Mouse (Mus musculus) T-cell, adult 66 days (primary cell): ENCODE measurements around the gene Asb10. TPM values are rescaled to one million over a fixed set of nuclear protein-coding genes. Genes with fewer than 3 reads are reported as not detected.

Experiments used
- total RNA-seq, 2 experiments: library from RNA; stranded (reverse); gene quantifications; 3 replicates in 1 of 2; 4 replicates in 1 of 2; pipeline ENCODE4 v1.2.4; 2023

The Asb10 gene
- total RNA-seq: not detected

GRCm38 (mm10) chr5:24540387-24541143 is at the start of gene Asb10:
Gene Asb10 (minus strand): TSS chr5:24540978.

GRCm38 (mm10) chr5:24586547-24587199 is 45.9 kb upstream of the Asb10 start, which contains the start of gene Chpf2:
Gene Chpf2 (plus strand): TSS chr5:24586741.

GRCm38 (mm10) chr5:24577183-24577929 is 36.6 kb upstream of the Asb10 start, which contains the start of gene Abcf2:
Gene Abcf2 (minus strand): TSS chr5:24577467.

GRCm38 (mm10) chr5:24556709-24557108 is 15.9 kb upstream of the Asb10 start, which contains the start of gene 4931409K22Rik:
Gene 4931409K22Rik (minus strand): TSS chr5:24556809.

GRCm38 (mm10) chr5:24526889-24527230 is 13.9 kb downstream of the Asb10 start, which contains the start of gene Gbx1:
Gene Gbx1 (minus strand): TSS chr5:24527202.

Other genes starting within 250 kb of the Asb10 start
- 1 to 10 TPM; 5.3 to 6.7 TPM for gene Kcnh2, start 189.4 kb downstream of the Asb10 start, total RNA-seq
- not detected for gene Nos3, start 176.2 kb downstream of the Asb10 start, total RNA-seq
- under 1 TPM; 0.18 to 0.50 TPM for gene Atg9b, start 148.8 kb downstream of the Asb10 start, total RNA-seq
- 10 to 100 TPM; 20.7 to 25.5 TPM for gene Abcb8, start 147.3 kb downstream of the Asb10 start, total RNA-seq
- gene Asic3, start 127.6 kb downstream of the Asb10 start, total RNA-seq: under 1 TPM in 1 of 2 experiments, not detected in 1; 0.62 TPM
- 10 to 100 TPM; 29.6 to 43.1 TPM for gene Cdk5, start 117.4 kb downstream of the Asb10 start, total RNA-seq
- 10 to 100 TPM; 53.8 to 84.9 TPM for gene Slc4a2, start 117.1 kb downstream of the Asb10 start, total RNA-seq
- gene Fastk, start 95.7 kb downstream of the Asb10 start, total RNA-seq: 100 to 1,000 TPM in 1 of 2 experiments, 10 to 100 TPM in 1; 90.8 to 104 TPM
- gene Tmub1, start 93.1 kb downstream of the Asb10 start, total RNA-seq: 10 to 100 TPM; 26.0 to 28.0 TPM
- gene Agap3, start 88.8 kb downstream of the Asb10 start, total RNA-seq: 10 to 100 TPM; 82.7 to 91.3 TPM
- not detected for gene Gbx1, start 13.8 kb downstream of the Asb10 start, total RNA-seq
- not detected for gene 4931409K22Rik, start 15.8 kb upstream of the Asb10 start, total RNA-seq
- gene Abcf2, start 36.5 kb upstream of the Asb10 start, total RNA-seq: 10 to 100 TPM; 46.5 to 47.9 TPM
- 10 to 100 TPM; 41.0 to 42.2 TPM for gene Chpf2, start 45.8 kb upstream of the Asb10 start, total RNA-seq
- under 1 TPM in 1 of 2 experiments, not detected in 1; 0.32 TPM for gene Smarcd3, start 83.4 kb upstream of the Asb10 start, total RNA-seq
- 10 to 100 TPM; 86.5 to 86.7 TPM for gene Nub1, start 144.6 kb upstream of the Asb10 start, total RNA-seq
- gene Wdr86, start 189.7 kb upstream of the Asb10 start, total RNA-seq: not detected
- gene Crygn, start 217.0 kb upstream of the Asb10 start, total RNA-seq: not detected